Mouse (Mus musculus): ENCODE measurements at regions not wholly inside any gene's neighbourhood (a gene's known extent, or its start where the extent isn't known, plus 50 kb on each side); places are given as distances from the start of the nearest gene placed in this dataset.

DNA sequence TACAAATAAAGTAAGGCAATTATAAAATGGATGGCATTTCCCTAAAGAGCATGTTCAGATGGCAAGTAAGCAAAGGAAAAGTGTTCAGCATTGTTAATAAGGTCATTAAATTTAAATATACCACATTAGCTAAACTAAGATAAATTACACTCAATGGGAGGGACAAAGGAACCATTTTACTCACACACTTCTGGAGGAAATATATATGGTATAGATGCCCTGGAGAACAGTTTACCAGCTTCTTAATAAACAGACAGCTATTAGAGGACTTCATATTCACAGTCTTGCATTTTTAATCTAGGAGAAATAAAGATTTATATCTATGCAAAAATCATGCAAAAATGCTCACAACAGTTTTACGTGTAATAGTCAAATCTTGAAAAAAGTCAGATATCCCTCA, 183.8 kb downstream of the Dthd1 start:
- no peak for ATAC-seq (replicated peaks in 1 of 2; ENCODE audit: insufficient read depth in 1 of 2, low FRiP score in 2 of 2, low TSS enrichment in 1 of 2, low read depth in 1 of 2, poor library complexity in 2 of 2, severe bottlenecking in 2 of 2)

DNA sequence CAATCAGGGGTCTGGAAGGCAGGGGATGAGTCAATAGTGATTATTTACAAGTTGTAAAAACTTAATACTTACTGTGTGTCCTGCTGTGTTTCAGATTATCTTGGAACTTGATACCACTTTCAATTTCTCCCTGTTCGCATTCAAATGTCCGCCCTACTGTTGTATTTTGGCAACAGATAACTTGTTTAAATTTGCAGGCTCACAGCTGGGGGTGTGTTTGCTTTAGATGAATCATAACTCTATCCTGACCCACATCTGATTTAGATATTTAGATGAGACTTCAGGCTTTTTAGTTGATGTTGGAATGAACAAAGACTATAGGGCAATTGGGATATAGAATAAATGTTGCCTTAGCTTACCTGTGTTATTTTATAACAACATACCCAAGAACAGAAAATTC, 220.8 kb downstream of the Dthd1 start:
- ATAC-seq (replicated peaks in 1 of 2; ENCODE audit: insufficient read depth in 1 of 2, low FRiP score in 2 of 2, low TSS enrichment in 1 of 2, low read depth in 1 of 2, poor library complexity in 2 of 2, severe bottlenecking in 2 of 2) = no peak

DNA sequence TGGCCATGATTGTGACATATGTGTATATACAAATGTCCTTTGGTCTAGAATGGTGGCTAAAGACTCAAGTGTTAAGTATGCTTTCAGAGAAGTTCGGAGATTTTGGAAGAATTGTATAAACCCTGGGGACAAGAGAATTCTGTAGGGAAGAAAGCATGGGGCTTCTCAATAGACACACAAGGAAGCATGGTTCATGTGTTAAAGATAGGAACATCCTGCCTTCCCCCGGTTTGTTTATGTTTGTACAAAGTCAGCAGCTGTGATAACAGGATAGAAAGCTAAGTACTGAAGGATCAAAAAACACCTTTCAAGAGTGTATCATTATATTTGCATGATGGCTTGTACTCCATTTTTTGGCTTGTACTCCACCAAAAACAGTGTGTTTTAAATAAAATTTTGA, 232.1 kb downstream of the Dthd1 start:
- no peak for ATAC-seq (replicated peaks in 1 of 2; ENCODE audit: insufficient read depth in 1 of 2, low FRiP score in 2 of 2, low TSS enrichment in 1 of 2, low read depth in 1 of 2, poor library complexity in 2 of 2, severe bottlenecking in 2 of 2)

DNA sequence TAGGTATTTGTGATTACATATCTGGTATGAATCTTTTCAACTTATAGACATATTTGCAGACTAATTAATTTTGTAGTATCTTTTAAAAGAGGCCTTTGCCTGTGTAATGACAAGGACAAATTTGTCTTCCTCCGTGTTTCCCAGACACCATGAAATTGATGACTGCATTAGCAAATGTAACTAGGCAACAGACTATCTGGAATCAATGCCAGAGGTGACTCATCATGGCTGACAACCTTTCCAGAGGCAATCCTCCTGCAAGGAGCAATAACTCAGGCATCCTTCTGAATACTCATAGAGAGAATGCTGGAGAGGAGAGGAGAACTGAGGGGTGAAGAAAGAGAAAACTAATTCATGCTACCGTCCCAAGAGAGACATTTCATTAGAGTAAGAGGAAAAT, 249.7 kb downstream of the Dthd1 start:
- no peak for ATAC-seq (replicated peaks in 1 of 2; ENCODE audit: insufficient read depth in 1 of 2, low FRiP score in 2 of 2, low TSS enrichment in 1 of 2, low read depth in 1 of 2, poor library complexity in 2 of 2, severe bottlenecking in 2 of 2)

DNA sequence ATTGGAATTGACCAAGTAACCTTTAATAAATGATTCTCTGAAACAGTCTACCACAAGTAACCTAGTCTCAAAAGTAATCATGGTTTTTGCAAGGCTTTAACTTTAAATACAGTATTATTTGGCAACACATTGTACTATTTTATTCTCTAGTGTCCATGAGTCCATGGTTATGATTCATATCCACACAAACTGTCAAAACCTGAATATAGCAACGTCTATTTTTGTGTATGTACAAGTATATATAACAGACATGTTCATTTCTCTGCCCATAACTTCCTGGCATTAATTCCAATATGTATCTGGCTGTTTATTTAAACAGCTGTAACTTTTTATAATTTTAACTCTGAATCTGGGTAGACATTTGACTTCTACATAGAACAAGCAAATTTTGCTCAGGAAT, 253.2 kb downstream of the Dthd1 start:
- no peak for ATAC-seq (replicated peaks in 1 of 2; ENCODE audit: insufficient read depth in 1 of 2, low FRiP score in 2 of 2, low TSS enrichment in 1 of 2, low read depth in 1 of 2, poor library complexity in 2 of 2, severe bottlenecking in 2 of 2)

GRCm38 (mm10) chr5:63098129-63098528, 284.5 kb downstream of the Dthd1 start:
- no peak for ATAC-seq (replicated peaks in 1 of 2; ENCODE audit: insufficient read depth in 1 of 2, low FRiP score in 2 of 2, low TSS enrichment in 1 of 2, low read depth in 1 of 2, poor library complexity in 2 of 2, severe bottlenecking in 2 of 2)

GRCm38 (mm10) chr5:63132552-63132951, 318.9 kb downstream of the Dthd1 start:
- ATAC-seq (replicated peaks in 1 of 2; ENCODE audit: insufficient read depth in 1 of 2, low FRiP score in 2 of 2, low TSS enrichment in 1 of 2, low read depth in 1 of 2, poor library complexity in 2 of 2, severe bottlenecking in 2 of 2) = no peak

- ATAC-seq (replicated peaks in 1 of 2; ENCODE audit: insufficient read depth in 1 of 2, low FRiP score in 2 of 2, low TSS enrichment in 1 of 2, low read depth in 1 of 2, poor library complexity in 2 of 2, severe bottlenecking in 2 of 2) = no peak
These were observed 324.3 kb downstream of the Dthd1 start for GRCm38 (mm10) chr5:63137957-63138356.

GRCm38 (mm10) chr5:63169687-63170086, 356.1 kb downstream of the Dthd1 start:
- ATAC-seq (replicated peaks in 1 of 2; ENCODE audit: insufficient read depth in 1 of 2, low FRiP score in 2 of 2, low TSS enrichment in 1 of 2, low read depth in 1 of 2, poor library complexity in 2 of 2, severe bottlenecking in 2 of 2) = peak; percentile 53 to 85; a peak in 3 of 4 replicates

DNA sequence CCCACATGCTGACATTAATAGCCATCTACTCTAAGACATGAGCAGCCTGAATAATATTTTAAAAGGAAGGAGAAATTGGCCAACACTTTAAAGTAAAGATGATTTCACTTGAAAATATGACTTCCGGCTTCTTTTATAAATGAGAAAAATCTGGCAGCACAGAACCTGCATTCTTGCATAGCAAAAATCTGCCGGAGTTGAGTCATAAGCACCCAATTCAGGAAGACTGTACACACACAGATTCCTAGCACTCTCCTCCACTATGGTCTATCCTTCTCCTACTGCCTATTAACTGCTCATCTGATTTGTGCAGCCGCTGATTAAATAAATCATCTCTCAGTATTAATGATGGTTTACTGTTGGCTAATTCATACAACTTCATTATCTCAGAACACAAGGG, 356.9 kb downstream of the Dthd1 start:
- ATAC-seq (replicated peaks in 1 of 2; ENCODE audit: insufficient read depth in 1 of 2, low FRiP score in 2 of 2, low TSS enrichment in 1 of 2, low read depth in 1 of 2, poor library complexity in 2 of 2, severe bottlenecking in 2 of 2) = no peak

- no peak for ATAC-seq (replicated peaks in 1 of 2; ENCODE audit: insufficient read depth in 1 of 2, low FRiP score in 2 of 2, low TSS enrichment in 1 of 2, low read depth in 1 of 2, poor library complexity in 2 of 2, severe bottlenecking in 2 of 2)
These were observed 399.8 kb downstream of the Dthd1 start for GRCm38 (mm10) chr5:63213381-63213780.

- no peak for ATAC-seq (replicated peaks in 1 of 2; ENCODE audit: insufficient read depth in 1 of 2, low FRiP score in 2 of 2, low TSS enrichment in 1 of 2, low read depth in 1 of 2, poor library complexity in 2 of 2, severe bottlenecking in 2 of 2)
These were observed 405.8 kb downstream of the Dthd1 start for GRCm38 (mm10) chr5:63219467-63219866.

DNA sequence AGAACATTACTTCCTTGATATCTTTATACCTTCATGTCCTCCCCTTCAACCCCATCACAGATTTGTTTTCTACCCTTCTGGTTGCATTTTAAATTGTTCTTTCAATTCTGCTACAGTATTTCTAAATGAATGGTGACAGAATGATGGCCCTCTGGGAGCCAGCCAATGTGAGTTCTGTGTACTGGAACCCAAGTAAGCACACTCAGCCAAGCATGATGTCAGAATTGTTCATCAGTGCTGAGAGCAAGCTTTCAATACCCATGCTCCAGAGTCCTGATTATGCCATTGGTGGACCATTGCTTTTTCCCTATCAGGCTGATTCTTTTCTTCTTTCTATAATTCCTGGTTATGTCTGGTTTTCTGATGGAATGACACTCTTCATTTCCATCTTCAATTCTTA, 386.3 kb upstream of the Nwd2 start:
- no peak for ATAC-seq (replicated peaks in 1 of 2; ENCODE audit: insufficient read depth in 1 of 2, low FRiP score in 2 of 2, low TSS enrichment in 1 of 2, low read depth in 1 of 2, poor library complexity in 2 of 2, severe bottlenecking in 2 of 2)

Measured in hematopoietic stem cell, adult 5-6 weeks (primary cell).